Mouse (Mus musculus) MEL (cell line): ENCODE measurements at regions not wholly inside any gene's neighbourhood (a gene's known extent, or its start where the extent isn't known, plus 50 kb on each side); places are given as distances from the start of the nearest gene placed in this dataset.

Source experiments
- DNase-seq: peaks from one replicate; pipeline ENCODE4 v3.0.0; 2011; ENCODE audit warnings: low read depth, low spot score
- H3K27ac ChIP-seq: 2 replicates; pipeline ENCODE4 v1.5.1; 2012; ENCODE audit warnings: low read depth, mild to moderate bottlenecking, control low read depth, low read length, moderate library complexity; ENCODE audit not compliant: control insufficient read depth
- H3K27me3 ChIP-seq, 2 experiments: fragments of 150-350 bp in 1 of 2; sonication (generic) in 1 of 2; 2 replicates each; pipeline ENCODE4 v1.6.1; 2012; ENCODE audit warnings: low read length in 2 of 2, mild to moderate bottlenecking in 2 of 2, improper control_type of control experiment in 1 of 2, moderate library complexity in 1 of 2; ENCODE audit not compliant: insufficient read depth in 2 of 2, control insufficient read depth in 1 of 2
- H3K36me3 ChIP-seq, 2 experiments: 2 replicates each; pipeline ENCODE4 v1.6.1; 2012 to 2014; ENCODE audit warnings: low read length in 2 of 2, improper control_type of control experiment in 1 of 2, inconsistent platforms in 1 of 2, mild to moderate bottlenecking in 1 of 2; ENCODE audit not compliant: insufficient read depth in 2 of 2, control insufficient read depth in 1 of 2
- H3K4me1 ChIP-seq, 2 experiments: fragments of 150-350 bp in 1 of 2; sonication (generic) in 1 of 2; 2 replicates each; pipeline ENCODE4 v1.6.1; 2012; ENCODE audit warnings: low read length in 2 of 2, improper control_type of control experiment in 1 of 2, mild to moderate bottlenecking in 1 of 2; ENCODE audit not compliant: insufficient read depth in 2 of 2, control insufficient read depth in 1 of 2
- H3K4me3 ChIP-seq, 2 experiments: fragments of 150-350 bp in 1 of 2; sonication (generic) in 1 of 2; 2 replicates each; pipeline ENCODE4 v1.5.1; 2012; ENCODE audit warnings: low read depth in 2 of 2, low read length in 2 of 2, mild to moderate bottlenecking in 2 of 2, moderate library complexity in 2 of 2, control low read depth in 1 of 2, improper control_type of control experiment in 1 of 2; ENCODE audit not compliant: control insufficient read depth in 1 of 2, insufficient read depth in 1 of 2
- H3K79me2 ChIP-seq: 2 replicates; pipeline ENCODE4 v1.6.1; 2012; ENCODE audit warnings: mild to moderate bottlenecking, low read length, moderate library complexity; ENCODE audit not compliant: control insufficient read depth, poor library complexity, insufficient read depth
- H3K9ac ChIP-seq: 2 replicates; pipeline ENCODE4 v1.6.1; 2012; ENCODE audit warnings: low read depth, mild to moderate bottlenecking, control low read depth, low read length, moderate library complexity; ENCODE audit not compliant: control insufficient read depth, poor library complexity, severe bottlenecking
- H3K9me3 ChIP-seq: fragments of 150-350 bp; sonication (generic); replicated peaks from 2 replicates; pipeline ENCODE4 v1.6.1; 2012; ENCODE audit warnings: mild to moderate bottlenecking, low read length, improper control_type of control experiment, moderate library complexity; ENCODE audit not compliant: insufficient read depth
- BHLHE40 ChIP-seq: IDR thresholded peaks from 2 replicates; pipeline ENCODE4 v1.6.1; 2012; ENCODE audit warnings: low read depth, mild to moderate bottlenecking, inconsistent platforms, low read length, improper control_type of control experiment, borderline replicate concordance
- CHD1 ChIP-seq: IDR thresholded peaks from 2 replicates; pipeline ENCODE4 v1.6.1; 2012; ENCODE audit warnings: low read depth, mild to moderate bottlenecking, inconsistent platforms, low read length, improper control_type of control experiment
- CHD2 ChIP-seq: IDR thresholded peaks from 2 replicates; pipeline ENCODE4 v1.6.1; 2011; ENCODE audit warnings: low read length, improper control_type of control experiment
- ELF1 ChIP-seq: IDR thresholded peaks from 2 replicates; pipeline ENCODE4 v1.6.1; 2014; ENCODE audit warnings: low read depth, mild to moderate bottlenecking, inconsistent platforms, low read length, improper control_type of control experiment, moderate library complexity
- GABPA ChIP-seq: IDR thresholded peaks from 2 replicates; pipeline ENCODE4 v1.6.1; 2012; ENCODE audit warnings: low read depth, mild to moderate bottlenecking, inconsistent platforms, low read length, improper control_type of control experiment, moderate library complexity
- JUND ChIP-seq: IDR thresholded peaks from 2 replicates; pipeline ENCODE4 v1.6.1; 2011; ENCODE audit warnings: low read depth, mild to moderate bottlenecking, improper control_type of control experiment, low read length
- MAFK ChIP-seq: IDR thresholded peaks from 2 replicates; pipeline ENCODE4 v1.6.1; 2011; ENCODE audit warnings: low read depth, mild to moderate bottlenecking, low read length, improper control_type of control experiment, borderline replicate concordance
- MAZ ChIP-seq: IDR thresholded peaks from 2 replicates; pipeline ENCODE4 v1.6.1; 2012; ENCODE audit warnings: low read depth, mild to moderate bottlenecking, inconsistent platforms, low read length, improper control_type of control experiment
- MEF2A ChIP-seq: IDR thresholded peaks from 2 replicates; pipeline ENCODE4 v1.6.1; 2014; ENCODE audit warnings: low read depth, mild to moderate bottlenecking, inconsistent platforms, low read length, improper control_type of control experiment; ENCODE audit not compliant: poor library complexity, insufficient replicate concordance, severe bottlenecking; ENCODE audit errors: extremely low read depth
- NELFE ChIP-seq: IDR thresholded peaks from 2 replicates; pipeline ENCODE4 v1.6.1; 2011; ENCODE audit warnings: low read depth, low read length, improper control_type of control experiment
- NRF1 ChIP-seq: IDR thresholded peaks from 2 replicates; pipeline ENCODE4 v1.6.1; 2014; ENCODE audit warnings: low read depth, mild to moderate bottlenecking, inconsistent platforms, low read length, improper control_type of control experiment, moderate library complexity; ENCODE audit not compliant: poor library complexity, insufficient read depth, severe bottlenecking
- POLR2AphosphoS2 ChIP-seq: IDR thresholded peaks from 2 replicates; pipeline ENCODE4 v1.6.1; 2011; ENCODE audit warnings: low read length, improper control_type of control experiment
- RAD21 ChIP-seq: IDR thresholded peaks from 2 replicates; pipeline ENCODE4 v1.6.1; 2011; ENCODE audit warnings: mild to moderate bottlenecking, low read depth, low read length, improper control_type of control experiment
- RCOR1 ChIP-seq: IDR thresholded peaks from 2 replicates; pipeline ENCODE4 v1.6.1; 2012; ENCODE audit warnings: low read depth, mild to moderate bottlenecking, inconsistent platforms, low read length, improper control_type of control experiment
- SIN3A ChIP-seq: IDR thresholded peaks from 2 replicates; pipeline ENCODE4 v1.6.1; 2012; ENCODE audit warnings: low read length, improper control_type of control experiment, inconsistent platforms
- TBP ChIP-seq: IDR thresholded peaks from 2 replicates; pipeline ENCODE4 v1.8.0; 2011; ENCODE audit warnings: low read depth, low read length, improper control_type of control experiment
- TCF12 ChIP-seq: IDR thresholded peaks from 2 replicates; pipeline ENCODE4 v1.6.1; 2014; ENCODE audit warnings: low read depth, mild to moderate bottlenecking, inconsistent platforms, low read length, improper control_type of control experiment, moderate library complexity
- UBTF ChIP-seq: IDR thresholded peaks from 2 replicates; pipeline ENCODE4 v1.6.1; 2012; ENCODE audit warnings: low read depth, mild to moderate bottlenecking, inconsistent platforms, low read length, improper control_type of control experiment, moderate library complexity, borderline replicate concordance; ENCODE audit not compliant: insufficient read depth
- USF2 ChIP-seq, 2 experiments: IDR thresholded peaks; 2 replicates each; pipeline ENCODE4 v1.6.1; 2011 to 2012; ENCODE audit warnings: improper control_type of control experiment in 2 of 2, low read length in 2 of 2, borderline replicate concordance in 1 of 2, inconsistent platforms in 1 of 2, low read depth in 1 of 2, mild to moderate bottlenecking in 1 of 2; ENCODE audit not compliant: insufficient read depth in 1 of 2
- ZKSCAN1 ChIP-seq: IDR thresholded peaks from 2 replicates; pipeline ENCODE4 v1.6.1; 2012; ENCODE audit warnings: low read depth, mild to moderate bottlenecking, inconsistent platforms, low read length, improper control_type of control experiment, moderate library complexity
- ZNF384 ChIP-seq: IDR thresholded peaks from 2 replicates; pipeline ENCODE4 v1.6.1; 2012; ENCODE audit warnings: low read depth, mild to moderate bottlenecking, inconsistent platforms, low read length, improper control_type of control experiment

DNA sequence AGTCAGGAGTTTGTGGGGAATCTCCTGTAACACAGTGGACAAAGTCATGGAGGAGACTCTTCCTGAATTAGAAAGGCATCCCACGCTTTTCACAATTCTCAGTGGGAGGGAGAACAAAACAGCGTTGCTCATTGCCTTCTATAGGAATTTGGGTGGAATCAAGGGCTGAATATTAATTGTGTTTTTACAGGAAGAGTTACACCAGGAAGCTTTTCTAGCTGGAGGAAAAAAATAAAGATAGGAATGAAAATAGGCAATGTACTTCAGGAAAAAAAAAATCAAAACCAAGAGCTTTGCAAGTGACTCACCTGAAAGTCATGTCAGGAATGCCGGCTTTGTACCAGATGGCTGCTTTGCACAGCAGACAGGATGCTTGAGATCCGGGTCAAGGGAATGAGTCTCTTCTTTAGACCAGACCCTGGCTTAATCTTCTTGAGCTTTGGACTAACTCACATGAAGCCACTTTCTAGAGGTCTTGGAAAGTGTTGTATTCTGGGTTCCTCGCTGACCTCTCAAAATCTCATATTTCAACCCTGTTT lies 131.3 kb upstream of the Phactr1 start:
- no peak for DNase-seq
- TF ChIP-seq NRF1 (no peak), CHD1 (no peak), RCOR1 (no peak), ZNF384 (no peak), MEF2A (no peak)
- TF ChIP-seq, all 39 proteins: peak for 0

DNA sequence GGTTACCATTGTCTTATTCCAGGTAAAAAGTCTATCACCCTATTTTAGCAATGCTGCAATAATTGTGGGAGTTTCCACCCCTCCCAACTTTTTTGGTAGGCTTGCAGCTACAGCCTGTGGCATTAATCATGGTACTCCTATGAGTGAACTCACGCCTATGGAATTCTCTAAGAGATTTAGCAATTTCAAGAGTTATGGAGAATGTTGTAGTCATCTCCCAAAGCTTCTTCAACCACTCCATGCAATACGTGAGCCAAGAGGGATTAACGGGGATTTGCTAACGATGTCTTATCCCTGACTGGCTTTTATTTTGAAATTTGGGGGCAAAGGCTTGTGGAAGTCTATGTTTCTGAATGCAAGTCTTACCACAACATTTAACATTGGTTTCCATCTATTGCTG lies 125.5 kb upstream of the Phactr1 start:
- Histone ChIP-seq H3K4me1 (no peaks in the 10 kb centered on the region), H3K36me3 (no peaks in the 10 kb centered on the region), H3K79me2 (no peaks in the 10 kb centered on the region), H3K9ac (no peak overlapping the region), H3K9me3 (no peaks in the 10 kb centered on the region), H3K27ac (no peak overlapping the region), H3K4me3 (no peak overlapping the region), H3K27me3 (no peaks in the 10 kb centered on the region)
- TF ChIP-seq RAD21 (no peak), MEF2A (no peak), POLR2AphosphoS2 (no peak), JUND (no peak), USF2 (IDR thresholded peaks at IDR 0.05; ENCODE audit: borderline replicate concordance in 1 of 2, insufficient read depth in 1 of 2, low read depth in 1 of 2, low read length in 2 of 2) (no peak), TBP (no peak), TCF12 (no peak), CHD2 (no peak), BHLHE40 (no peak), ZNF384 (no peak), ELF1 (no peak), UBTF (no peak), GABPA (no peak), MAFK (no peak), ZKSCAN1 (no peak), NELFE (no peak), SIN3A (no peak), MAZ (no peak)
- DNase-seq: no peak

More for the DNA sequence above, 131.3 kb upstream of the Phactr1 start:
- Histone ChIP-seq H3K9me3 (no peaks in the 10 kb centered on the region), H3K27me3 (no peaks in the 10 kb centered on the region), H3K36me3 (no peaks in the 10 kb centered on the region), H3K27ac (no peak overlapping the region), H3K4me3 (no peak overlapping the region), H3K4me1 (no peaks in the 10 kb centered on the region), H3K9ac (no peak overlapping the region), H3K79me2 (no peaks in the 10 kb centered on the region)
